Mouse (Mus musculus): ENCODE measurements at regions not wholly inside any gene's neighbourhood (a gene's known extent, or its start where the extent isn't known, plus 50 kb on each side); places are given as distances from the start of the nearest gene placed in this dataset.

GRCm38 (mm10) chr4:32153356-32153755, 85.2 kb upstream of the Bach2 start:
- no peak for DNase-seq

GRCm38 (mm10) chr4:32156965-32157364, 81.6 kb upstream of the Bach2 start:
- no peak for DNase-seq

GRCm38 (mm10) chr4:32158451-32158850, 80.2 kb upstream of the Bach2 start:
- DNase-seq = no peak

- no peak for DNase-seq
Observed at GRCm38 (mm10) chr4:32158886-32159285, 79.7 kb upstream of the Bach2 start.

GRCm38 (mm10) chr4:32160815-32161214, 77.8 kb upstream of the Bach2 start:
- no peak for DNase-seq

GRCm38 (mm10) chr4:32161871-32162656, 76.5 kb upstream of the Bach2 start:
- DNase-seq = no peak

- no peak for DNase-seq
Observed at GRCm38 (mm10) chr4:32162694-32163240, 75.8 kb upstream of the Bach2 start.

GRCm38 (mm10) chr4:32164081-32164641, 74.4 kb upstream of the Bach2 start:
- no peak for DNase-seq

- DNase-seq = no peak
Observed at GRCm38 (mm10) chr4:32164736-32165241, 73.8 kb upstream of the Bach2 start.

GRCm38 (mm10) chr4:32165918-32166528, 72.6 kb upstream of the Bach2 start:
- DNase-seq = no peak

- DNase-seq = no peak
Observed at GRCm38 (mm10) chr4:32167151-32167550, 71.5 kb upstream of the Bach2 start.

GRCm38 (mm10) chr4:32170106-32170459, 68.5 kb upstream of the Bach2 start:
- no peak for DNase-seq

GRCm38 (mm10) chr4:32170460-32171192, 68.0 kb upstream of the Bach2 start:
- no peak for DNase-seq

GRCm38 (mm10) chr4:32171291-32171690, 67.3 kb upstream of the Bach2 start:
- DNase-seq = no peak

- DNase-seq = no peak
Observed at GRCm38 (mm10) chr4:32172992-32173391, 65.6 kb upstream of the Bach2 start.

GRCm38 (mm10) chr4:32174771-32175170, 63.8 kb upstream of the Bach2 start:
- no peak for DNase-seq

GRCm38 (mm10) chr4:32175231-32175630, 63.4 kb upstream of the Bach2 start:
- DNase-seq = no peak

- no peak for DNase-seq
Observed at GRCm38 (mm10) chr4:32175853-32176448, 62.7 kb upstream of the Bach2 start.

GRCm38 (mm10) chr4:32176449-32177135, 62.0 kb upstream of the Bach2 start:
- no peak for DNase-seq

- no peak for DNase-seq
Observed at GRCm38 (mm10) chr4:32177933-32178639, 60.5 kb upstream of the Bach2 start.
